Mouse (Mus musculus): ENCODE measurements around the gene Grip2. TPM values are rescaled to one million over a fixed set of nuclear protein-coding genes. Genes with fewer than 3 reads are reported as not detected.

Gene Grip2
- polyA plus RNA-seq, 1 experiment from 2014 or later = 3.1 TPM

Other genes with a start within 250 kb of the Grip2 start
- 40.8 and 47.5 TPM in 2 replicates for gene Slc6a6, start 143.2 kb downstream of the Grip2 start, polyA plus RNA-seq (2014; fragmentation: Nextera tagmentation; extraction: Ambion mirVana)
- gene Ccdc174, start 50.8 kb upstream of the Grip2 start, polyA plus RNA-seq (2014; fragmentation: Nextera tagmentation; extraction: Ambion mirVana) = 27.0 and 27.8 TPM in 2 replicates
- 0.32 and 0.55 TPM in 2 replicates for gene 4930590J08Rik, start 75.6 kb upstream of the Grip2 start, polyA plus RNA-seq (2014; fragmentation: Nextera tagmentation; extraction: Ambion mirVana)
- gene Fgd5, start 151.6 kb upstream of the Grip2 start, polyA plus RNA-seq (2014; fragmentation: Nextera tagmentation; extraction: Ambion mirVana) = 9.4 and 9.9 TPM in 2 replicates